Mouse (Mus musculus) midbrain, postnatal 0 days (tissue): ENCODE measurements at regions not wholly inside any gene's neighbourhood (a gene's known extent, or its start where the extent isn't known, plus 50 kb on each side); places are given as distances from the start of the nearest gene placed in this dataset. TPM values are rescaled to one million over a fixed set of nuclear protein-coding genes. Genes with fewer than 3 reads are reported as not detected.

Source experiments
- ATAC-seq: fragments of 200-750 bp; cut with Nextera tagmentation; 2 replicates; pipeline ENCODE4 v1.8.0; 2017; ENCODE audit warnings: moderate number of reproducible peaks, mild to moderate bottlenecking, moderate TSS enrichment, moderate library complexity; ENCODE audit not compliant: low FRiP score
- DNase-seq: peaks from one replicate; pipeline ENCODE4 v3.0.0-alpha.2; 2015; ENCODE audit warnings: low spot score
- H3K27ac ChIP-seq: fragments of 300-500 bp; sonication (generic); 2 replicates; pipeline ENCODE4 v1.5.1; 2014; ENCODE audit warnings: low read depth, mild to moderate bottlenecking, low read length, mixed read lengths
- H3K27me3 ChIP-seq: fragments of 300-500 bp; sonication (generic); 2 replicates; pipeline ENCODE4 v1.6.1; 2014; ENCODE audit warnings: low read length, control low read depth, mixed read lengths; ENCODE audit not compliant: insufficient read depth
- H3K36me3 ChIP-seq: fragments of 300-500 bp; sonication (generic); 2 replicates; pipeline ENCODE4 v1.6.1; 2014; ENCODE audit warnings: low read length, control low read depth, mixed read lengths; ENCODE audit not compliant: insufficient read depth
- H3K4me1 ChIP-seq: fragments of 300-500 bp; sonication (generic); 2 replicates; pipeline ENCODE4 v1.6.1; 2014; ENCODE audit warnings: mild to moderate bottlenecking, control low read depth, antibody characterized with exemption, low read length, mixed read lengths; ENCODE audit not compliant: insufficient read depth
- H3K4me2 ChIP-seq: fragments of 300-500 bp; sonication (generic); 2 replicates; pipeline ENCODE4 v1.6.1; 2014; ENCODE audit warnings: low read depth, mild to moderate bottlenecking, low read length, mixed read lengths; ENCODE audit not compliant: poor library complexity, severe bottlenecking
- H3K4me3 ChIP-seq: fragments of 300-500 bp; sonication (generic); 2 replicates; pipeline ENCODE4 v1.5.1; 2014; ENCODE audit warnings: low read depth, mild to moderate bottlenecking, low read length, moderate library complexity
- H3K9ac ChIP-seq: fragments of 300-500 bp; sonication (generic); replicated peaks from 2 replicates; pipeline ENCODE4 v1.6.1; 2014; ENCODE audit warnings: mild to moderate bottlenecking, low read length, moderate library complexity, mixed read lengths; ENCODE audit not compliant: poor library complexity, severe bottlenecking
- H3K9me3 ChIP-seq: fragments of 300-500 bp; sonication (generic); 2 replicates; pipeline ENCODE4 v1.6.1; 2016; ENCODE audit warnings: low read length, control low read depth
- CTCF ChIP-seq: IDR thresholded peaks from 2 replicates; pipeline ENCODE4 v1.5.1; 2016; ENCODE audit warnings: antibody characterized with exemption, mild to moderate bottlenecking
- WGBS: fragments of 180-500 bp; shearing (Covaris S2); extraction: QIAGEN DNeasy Blood & Tissue Kit; methylation state at CpG from one replicate; pipeline ENCODE4 v1.1.7; 2014; 5-methylcytosine and 5-hydroxymethylcytosine counted together
- microRNA-seq: library from miRNA; unstranded; fragments of <30 nt; microRNA quantifications from one replicate; pipeline ENCODE4, GENCODE M21; 2016; ENCODE audit warnings: borderline number of aligned reads

GRCm38 (mm10) chr6:70067716-70068415 lies 724.2 kb downstream of the Rpia start:
- no peak overlapping the region for H3K27ac ChIP-seq
- H3K36me3 ChIP-seq, result no peaks in the 10 kb centered on the region
- DNase-seq (no peak), ATAC-seq (no peak)
- H3K4me3 ChIP-seq, result no peak overlapping the region
- TF ChIP-seq CTCF, result no peak
- H3K4me1 ChIP-seq, result no peaks in the 10 kb centered on the region
- WGBS, result 84% methylated on average over 6 of the region's 6 CpGs
- no peak overlapping the region for H3K4me2 ChIP-seq
- no peaks in the 10 kb centered on the region for H3K27me3 ChIP-seq
- H3K9ac ChIP-seq, result no peak overlapping the region
- no peaks in the 10 kb centered on the region for H3K9me3 ChIP-seq

GRCm38 (mm10) chr6:70059028-70059427 lies 733.0 kb downstream of the Rpia start:
- Histone ChIP-seq H3K27me3 (no peaks in the 10 kb centered on the region), H3K4me2 (no peak overlapping the region), H3K36me3 (no peaks in the 10 kb centered on the region), H3K4me1 (no peaks in the 10 kb centered on the region), H3K9ac (no peak overlapping the region), H3K4me3 (no peak overlapping the region), H3K27ac (no peak overlapping the region), H3K9me3 (no peaks in the 10 kb centered on the region)
- no peak for ATAC-seq
- 77% methylated on average over 1 of the region's 1 CpGs for WGBS
- peak; percentile 30 for TF ChIP-seq CTCF
- peak; percentile 5 for DNase-seq

DNA sequence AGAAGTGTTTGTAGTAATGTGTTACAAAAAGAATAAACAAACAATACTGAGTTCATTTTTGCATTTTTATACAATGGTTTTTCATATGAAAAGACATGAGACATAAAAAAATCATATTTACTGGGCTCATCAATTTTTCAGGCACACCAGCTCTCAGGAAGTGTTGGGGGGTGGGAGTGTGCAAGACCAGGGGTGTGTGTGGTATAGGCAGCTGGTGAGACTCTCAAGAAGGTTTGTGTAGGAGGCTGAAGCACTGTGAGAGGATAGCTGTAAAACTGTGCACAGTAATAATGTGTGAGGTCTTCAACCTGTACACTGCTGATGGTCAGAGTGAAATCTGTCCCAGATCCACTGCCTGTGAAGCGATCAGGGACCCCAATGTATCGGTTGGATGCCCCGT lies 733.7 kb downstream of the Rpia start:
- WGBS, result 89% methylated on average over 3 of the region's 3 CpGs
- no peaks in the 10 kb centered on the region for H3K27me3 ChIP-seq
- TF ChIP-seq CTCF, result no peak
- ATAC-seq (no peak), DNase-seq (no peak)
- no peaks in the 10 kb centered on the region for H3K9me3 ChIP-seq
- no peak overlapping the region for H3K9ac ChIP-seq
- no peak overlapping the region for H3K4me2 ChIP-seq
- no peak overlapping the region for H3K27ac ChIP-seq
- no peaks in the 10 kb centered on the region for H3K36me3 ChIP-seq
- H3K4me1 ChIP-seq, result no peaks in the 10 kb centered on the region
- H3K4me3 ChIP-seq, result no peak overlapping the region

GRCm38 (mm10) chr6:70040894-70041293 lies 751.1 kb downstream of the Rpia start:
- Histone ChIP-seq H3K4me1 (no peaks in the 10 kb centered on the region), H3K27ac (no peak overlapping the region), H3K9me3 (no peaks in the 10 kb centered on the region), H3K9ac (no peak overlapping the region), H3K36me3 (no peaks in the 10 kb centered on the region), H3K4me2 (no peak overlapping the region), H3K27me3 (no peaks in the 10 kb centered on the region), H3K4me3 (no peak overlapping the region)
- 50% methylated on average over 2 of the region's 2 CpGs for WGBS
- ATAC-seq (no peak), DNase-seq (no peak)
- no peak for TF ChIP-seq CTCF

- H3K36me3 ChIP-seq, result no peaks in the 10 kb centered on the region
- H3K27me3 ChIP-seq, result no peaks in the 10 kb centered on the region
- WGBS, result 91% methylated on average over 1 of the region's 1 CpGs
- H3K27ac ChIP-seq, result no peak overlapping the region
- TF ChIP-seq CTCF, result no peak
- no peak overlapping the region for H3K4me3 ChIP-seq
- DNase-seq (no peak), ATAC-seq (no peak)
- no peaks in the 10 kb centered on the region for H3K9me3 ChIP-seq
- no peaks in the 10 kb centered on the region for H3K4me1 ChIP-seq
- H3K9ac ChIP-seq, result no peak overlapping the region
- no peak overlapping the region for H3K4me2 ChIP-seq
Observed at GRCm38 (mm10) chr6:70033674-70034073, 758.4 kb downstream of the Rpia start.

- ATAC-seq (no peak), DNase-seq (no peak)
- H3K9ac ChIP-seq, result no peak overlapping the region
- H3K4me2 ChIP-seq, result no peak overlapping the region
- no peak overlapping the region for H3K4me3 ChIP-seq
- H3K27ac ChIP-seq, result no peak overlapping the region
- TF ChIP-seq CTCF, result no peak
- no peaks in the 10 kb centered on the region for H3K27me3 ChIP-seq
- no peaks in the 10 kb centered on the region for H3K4me1 ChIP-seq
- H3K9me3 ChIP-seq, result no peaks in the 10 kb centered on the region
- no peaks in the 10 kb centered on the region for H3K36me3 ChIP-seq
Observed at GRCm38 (mm10) chr6:70011555-70011954, 780.5 kb downstream of the Rpia start.

Small RNAs in the stretch of these regions (microRNA-seq; reads per million reads assigned to microRNA genes)
- not detected for gene Gm23694
- not detected for gene Gm24096
